Mouse (Mus musculus): ENCODE results near the gene Actr1b. TPM values are rescaled to one million over a fixed set of nuclear protein-coding genes. Genes with fewer than 3 reads are reported as not detected.
A peak's percentile ranks its signal among the peaks of the same experiment; 100 is the strongest.

Actr1b gene
- 208 and 288 TPM in 2 replicates for polyA plus RNA-seq (2012; rRNA removed)

- no peak for TF ChIP-seq POLR2A (IDR thresholded peaks at IDR 0.05; ENCODE audit: borderline replicate concordance, extremely low read depth, insufficient read depth, insufficient read length, poor library complexity, severe bottlenecking)
- no peak for TF ChIP-seq CTCF (IDR thresholded peaks at IDR 0.05; ENCODE audit: borderline replicate concordance, extremely low read depth, insufficient read depth, insufficient read length)
- DNase-seq (ENCODE audit: low read depth) = no peak
Measured at GRCm38 (mm10) chr1:36714311-36714710, at the start of gene Actr1b. Actr1b (minus strand) TSS chr1:36714422.

DNA sequence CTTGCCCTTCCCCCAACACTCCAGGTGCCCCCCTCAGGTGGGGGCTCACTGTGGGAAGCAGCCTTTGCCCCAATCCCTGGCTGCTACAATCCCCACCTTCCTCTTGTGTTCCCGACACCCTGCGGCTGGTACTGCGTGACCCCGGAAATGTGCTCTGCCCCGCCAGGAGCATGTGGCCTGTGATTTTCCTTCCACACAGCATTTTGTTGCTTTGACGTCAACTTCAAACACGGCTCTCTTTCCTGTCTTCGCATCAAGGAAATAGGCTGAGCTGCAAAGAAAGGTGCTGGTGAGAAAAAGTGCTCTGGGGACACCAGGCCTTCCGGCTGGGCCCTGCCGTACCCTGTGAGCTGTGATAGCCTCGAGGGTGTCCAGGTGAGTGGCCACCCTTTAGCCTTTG lies 47.3 kb upstream of the Actr1b start, which contains the start of gene Zap70:
Gene Zap70, plus strand, starts transcription at position 231 of the 400 bp plus-strand sequence.
- no peak for DNase-seq (ENCODE audit: low read depth)
- TF ChIP-seq CTCF (IDR thresholded peaks at IDR 0.05; ENCODE audit: borderline replicate concordance, extremely low read depth, insufficient read depth, insufficient read length) = no peak
- no peak for TF ChIP-seq POLR2A (IDR thresholded peaks at IDR 0.05; ENCODE audit: borderline replicate concordance, extremely low read depth, insufficient read depth, insufficient read length, poor library complexity, severe bottlenecking)

DNA sequence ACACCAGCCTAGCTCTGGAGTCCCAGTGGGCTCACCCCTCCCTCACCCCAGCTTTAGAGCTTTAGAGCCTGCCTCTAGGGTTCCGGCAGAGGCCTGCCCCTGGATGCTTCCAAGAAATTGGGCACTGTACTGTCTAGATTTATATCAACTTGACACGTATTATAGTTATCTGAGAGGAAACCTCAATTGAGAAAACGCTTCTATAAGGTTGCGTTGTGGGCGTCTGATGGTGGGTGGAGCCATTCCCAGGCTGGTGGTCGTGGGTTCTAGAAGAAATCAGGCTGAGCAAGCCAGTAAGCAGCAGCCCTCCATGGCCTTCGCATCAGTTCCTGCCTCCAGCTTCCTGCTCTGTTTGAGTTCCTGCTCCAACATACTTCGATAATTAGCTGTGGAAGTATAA lies 46.8 kb upstream of the Actr1b start:
- DNase-seq (ENCODE audit: low read depth) = no peak
- TF ChIP-seq CTCF (IDR thresholded peaks at IDR 0.05; ENCODE audit: borderline replicate concordance, extremely low read depth, insufficient read depth, insufficient read length) = no peak

DNA sequence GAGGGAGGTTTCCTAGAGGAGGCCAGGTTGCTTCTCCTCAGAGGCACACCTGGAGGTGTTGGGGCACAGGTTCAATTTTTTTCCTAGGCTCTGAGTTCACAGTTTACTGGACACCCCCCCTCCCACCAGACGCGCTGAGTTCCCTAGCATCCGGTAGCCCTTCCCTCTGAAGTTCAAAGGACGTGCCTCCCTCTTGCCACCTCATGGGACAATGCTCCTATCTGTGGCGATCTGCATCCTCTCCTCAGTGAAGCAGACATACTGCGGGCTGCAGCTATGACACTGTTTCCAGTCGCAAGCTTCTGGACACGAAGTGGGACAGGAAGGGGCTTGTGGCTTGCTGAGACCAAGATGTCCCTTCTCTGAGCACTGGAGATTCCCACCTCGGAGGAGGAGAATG lies 46.2 kb upstream of the Actr1b start:
- TF ChIP-seq CTCF (IDR thresholded peaks at IDR 0.05; ENCODE audit: borderline replicate concordance, extremely low read depth, insufficient read depth, insufficient read length) (no peak), POLR2A (IDR thresholded peaks at IDR 0.05; ENCODE audit: borderline replicate concordance, extremely low read depth, insufficient read depth, insufficient read length, poor library complexity, severe bottlenecking) (no peak)
- DNase-seq (ENCODE audit: low read depth) = no peak

DNA sequence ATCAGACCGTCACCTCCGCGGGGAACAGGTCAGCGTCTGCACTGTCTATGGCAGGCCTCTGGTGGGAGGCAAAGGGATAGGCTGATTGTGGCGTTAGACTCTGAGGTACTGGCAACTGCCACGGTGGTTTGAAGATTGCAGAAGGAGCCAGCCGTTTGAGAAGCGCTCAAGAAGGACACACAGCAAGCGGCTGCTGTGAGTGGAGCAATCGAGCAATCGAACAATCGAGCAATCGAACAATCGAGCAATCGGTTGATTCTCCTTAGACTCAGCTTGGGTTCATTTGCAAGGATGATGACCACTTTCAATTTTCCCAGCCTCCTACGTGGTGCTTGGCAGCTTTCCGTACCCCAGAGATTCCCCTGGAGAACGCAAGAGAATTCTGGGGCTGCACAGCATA lies 44.9 kb upstream of the Actr1b start:
- DNase-seq (ENCODE audit: low read depth) = no peak
- TF ChIP-seq POLR2A (IDR thresholded peaks at IDR 0.05; ENCODE audit: borderline replicate concordance, extremely low read depth, insufficient read depth, insufficient read length, poor library complexity, severe bottlenecking) (no peak), CTCF (IDR thresholded peaks at IDR 0.05; ENCODE audit: borderline replicate concordance, extremely low read depth, insufficient read depth, insufficient read length) (no peak)

GRCm38 (mm10) chr1:36758553-36758952 lies 44.3 kb upstream of the Actr1b start:
- DNase-seq (ENCODE audit: low read depth) = no peak
- TF ChIP-seq POLR2A (IDR thresholded peaks at IDR 0.05; ENCODE audit: borderline replicate concordance, extremely low read depth, insufficient read depth, insufficient read length, poor library complexity, severe bottlenecking) (no peak), CTCF (IDR thresholded peaks at IDR 0.05; ENCODE audit: borderline replicate concordance, extremely low read depth, insufficient read depth, insufficient read length) (no peak)

- DNase-seq (ENCODE audit: low read depth) = no peak
- TF ChIP-seq CTCF (IDR thresholded peaks at IDR 0.05; ENCODE audit: borderline replicate concordance, extremely low read depth, insufficient read depth, insufficient read length) (no peak), POLR2A (IDR thresholded peaks at IDR 0.05; ENCODE audit: borderline replicate concordance, extremely low read depth, insufficient read depth, insufficient read length, poor library complexity, severe bottlenecking) (no peak)
Measured at GRCm38 (mm10) chr1:36753932-36754675, 39.9 kb upstream of the Actr1b start.

DNA sequence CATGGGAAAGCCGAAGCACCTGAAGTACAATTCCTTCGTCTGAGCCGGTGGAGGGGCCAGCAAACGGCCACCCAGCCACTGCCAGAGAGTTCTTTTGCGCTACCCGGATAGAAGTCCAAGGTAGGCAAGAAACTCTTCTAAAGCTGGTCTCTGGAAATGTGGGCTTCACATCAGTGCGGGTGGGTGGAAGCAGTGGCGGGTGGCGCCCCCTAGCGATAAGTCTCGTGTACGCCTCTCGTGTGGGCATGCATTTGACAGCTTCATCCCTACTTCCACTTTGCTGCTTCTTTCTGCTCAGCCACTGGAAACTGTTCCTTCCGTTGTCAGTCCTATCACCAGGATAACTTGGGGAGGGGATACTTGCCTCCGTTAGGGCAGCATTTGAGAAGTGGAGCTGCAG lies 32.2 kb upstream of the Actr1b start:
- TF ChIP-seq POLR2A (IDR thresholded peaks at IDR 0.05; ENCODE audit: borderline replicate concordance, extremely low read depth, insufficient read depth, insufficient read length, poor library complexity, severe bottlenecking) = no peak
- TF ChIP-seq CTCF (IDR thresholded peaks at IDR 0.05; ENCODE audit: borderline replicate concordance, extremely low read depth, insufficient read depth, insufficient read length) = peak; percentile 67
- peak; percentile 24 for DNase-seq (ENCODE audit: low read depth)

GRCm38 (mm10) chr1:36745661-36746060 lies 31.4 kb upstream of the Actr1b start:
- DNase-seq (ENCODE audit: low read depth) = no peak
- TF ChIP-seq POLR2A (IDR thresholded peaks at IDR 0.05; ENCODE audit: borderline replicate concordance, extremely low read depth, insufficient read depth, insufficient read length, poor library complexity, severe bottlenecking) (no peak), CTCF (IDR thresholded peaks at IDR 0.05; ENCODE audit: borderline replicate concordance, extremely low read depth, insufficient read depth, insufficient read length) (no peak)

- TF ChIP-seq CTCF (IDR thresholded peaks at IDR 0.05; ENCODE audit: borderline replicate concordance, extremely low read depth, insufficient read depth, insufficient read length) = peak; percentile 83
- TF ChIP-seq POLR2A (IDR thresholded peaks at IDR 0.05; ENCODE audit: borderline replicate concordance, extremely low read depth, insufficient read depth, insufficient read length, poor library complexity, severe bottlenecking) = no peak
- DNase-seq (ENCODE audit: low read depth) = peak; percentile 84
Measured at GRCm38 (mm10) chr1:36744268-36744944, 30.2 kb upstream of the Actr1b start.

GRCm38 (mm10) chr1:36743046-36743445 lies 28.8 kb upstream of the Actr1b start:
- DNase-seq (ENCODE audit: low read depth) = no peak
- TF ChIP-seq CTCF (IDR thresholded peaks at IDR 0.05; ENCODE audit: borderline replicate concordance, extremely low read depth, insufficient read depth, insufficient read length) (no peak), POLR2A (IDR thresholded peaks at IDR 0.05; ENCODE audit: borderline replicate concordance, extremely low read depth, insufficient read depth, insufficient read length, poor library complexity, severe bottlenecking) (no peak)

- no peak for TF ChIP-seq POLR2A (IDR thresholded peaks at IDR 0.05; ENCODE audit: borderline replicate concordance, extremely low read depth, insufficient read depth, insufficient read length, poor library complexity, severe bottlenecking)
- no peak for TF ChIP-seq CTCF (IDR thresholded peaks at IDR 0.05; ENCODE audit: borderline replicate concordance, extremely low read depth, insufficient read depth, insufficient read length)
- DNase-seq (ENCODE audit: low read depth) = no peak
Measured at GRCm38 (mm10) chr1:36739231-36739630, 25.0 kb upstream of the Actr1b start.
